ENCODE assay signal across 9 mouse cellular contexts in genomic region chr2:35928133-35928532, GRCm38 (mm10). TPM values are rescaled to one million over a fixed set of nuclear protein-coding genes. Genes with fewer than 3 reads are reported as not detected.
A peak's percentile ranks its signal among the peaks of the same experiment; 100 is the strongest.
DNase-seq lines count a peak whose midpoint lies in the region; ATAC-seq lines count a peak whose summit lies in the region.
"Had no signal": no experiment of that assay in that cellular context is flagged by ENCODE, and none has a peak within 500 bp of the region (broad histone marks: within the 10 kb centered on the region; RNA-seq: fewer than 3 reads in every experiment).

No protein-coding gene starts in this region.

- WGBS in midbrain, embryonic 11.5 days = 78% methylated on average over 6 of the region's 6 CpGs
- 79% methylated on average over 6 of the region's 6 CpGs for WGBS in midbrain, embryonic 16.5 days

- H3K9me3 ChIP-seq in midbrain, embryonic 11.5 days (ENCODE audit: control insufficient read depth, low read length) = no peaks in the 10 kb centered on the region
- H3K9me3 ChIP-seq in midbrain, embryonic 16.5 days (replicated peaks; ENCODE audit: control insufficient read depth, low read length, poor library complexity, severe bottlenecking) = no peaks in the 10 kb centered on the region

- H3K27me3 ChIP-seq in midbrain, embryonic 11.5 days (ENCODE audit: control insufficient read depth, insufficient read depth, low read length) = no peaks in the 10 kb centered on the region
- no peaks in the 10 kb centered on the region for H3K27me3 ChIP-seq in midbrain, embryonic 16.5 days (ENCODE audit: control insufficient read depth, insufficient read depth, low read depth, low read length)

- no peaks in the 10 kb centered on the region for H3K4me1 ChIP-seq in midbrain, embryonic 11.5 days (ENCODE audit: control insufficient read depth, insufficient read depth, low read length)
- H3K4me1 ChIP-seq in midbrain, embryonic 16.5 days (ENCODE audit: control insufficient read depth, insufficient read depth, low read length) = no peaks in the 10 kb centered on the region

- no peak overlapping the region for H3K4me2 ChIP-seq in midbrain, embryonic 11.5 days
- no peak overlapping the region for H3K4me2 ChIP-seq in midbrain, embryonic 16.5 days (ENCODE audit: low read length)

- no peak overlapping the region for H3K9ac ChIP-seq in midbrain, embryonic 11.5 days (ENCODE audit: low read length)
- H3K9ac ChIP-seq in midbrain, embryonic 16.5 days (ENCODE audit: low read depth, low read length) = no peak overlapping the region

- DNase-seq in midbrain, embryonic 11.5 days (ENCODE audit: low spot score, missing footprints) = peak; percentile 37
- peak; percentile 38 for DNase-seq in heart, adult 8-10 months (ENCODE audit: low spot score)
- peak; percentile 26 to 36 for DNase-seq in layer of hippocampus, postnatal 14 days (ENCODE audit: low spot score in 2 of 2)
- peak; percentile 82 for DNase-seq in skeletal muscle tissue, adult 2 months (ENCODE audit: low read depth, low spot score)
- no peak for DNase-seq in spleen, postnatal 36 days (ENCODE audit: low spot score in 2 of 2)
- no peak for DNase-seq in adrenal gland, adult 2 months

- H3K36me3 ChIP-seq in midbrain, embryonic 11.5 days (ENCODE audit: control insufficient read depth, insufficient read depth, low read length) = no peaks in the 10 kb centered on the region
- H3K36me3 ChIP-seq in midbrain, embryonic 16.5 days (ENCODE audit: control insufficient read depth, insufficient read depth, low read length) = no peaks in the 10 kb centered on the region

- no peak overlapping the region for H3K27ac ChIP-seq in midbrain, embryonic 11.5 days (ENCODE audit: low read depth, low read length)
- H3K27ac ChIP-seq in midbrain, embryonic 16.5 days (ENCODE audit: low read length) = no peak overlapping the region

- ATAC-seq in midbrain, embryonic 11.5 days (ENCODE audit: low FRiP score) = no peak
- ATAC-seq in midbrain, embryonic 16.5 days = no peak
- no peak for ATAC-seq in megakaryocyte, adult 5-6 weeks (ENCODE audit: poor library complexity, severe bottlenecking)

- H3K4me3 ChIP-seq in midbrain, embryonic 11.5 days (ENCODE audit: low read depth, low read length) = no peak overlapping the region
- H3K4me3 ChIP-seq in midbrain, embryonic 16.5 days (ENCODE audit: low read depth, low read length) = no peak overlapping the region

RNA-seq across cellular contexts. Expression of gene Ttll11, which starts 51.6 kb away (rescaled TPM):
- 1.9 and 3.0 TPM in 2 replicates for polyA plus RNA-seq in midbrain, embryonic 11.5 days (2014; fragmentation: Nextera tagmentation; extraction: Ambion mirVana)
- polyA plus RNA-seq in midbrain, embryonic 16.5 days (2015; fragmentation: Nextera tagmentation; extraction: Ambion mirVana) = 4.3 and 4.9 TPM in 2 replicates
- total RNA-seq in heart, adult 8-10 months (2022) = 1 to 10 TPM; 1.5 to 2.7 (median 1.8) TPM
- total RNA-seq in layer of hippocampus, postnatal 14 days (2021) = 10 to 100 TPM; 22.5 to 23.7 TPM
- total RNA-seq in adrenal gland, adult 2 months (2021) = 1 to 10 TPM; 2.1 to 6.1 TPM
- polyA plus RNA-seq in adrenal gland, adult 2 months (2012; rRNA removed) = 3.9 and 4.0 TPM in 2 replicates
- not detected in 2 replicates for total RNA-seq in megakaryocyte, adult 5-6 weeks (2015)
- total RNA-seq in megakaryocyte, adult 5-6 weeks (2017) = 0.48 TPM in 1 of 2 replicates, not detected in the other
- total RNA-seq: hematopoietic stem cell, adult 5-6 weeks had no signal

Comparison
In these comparisons a context has a peak if more than half of its experiments do, and no peak if none do; other contexts are left out.
1. DNase-seq: peak in midbrain, embryonic 11.5 days (single experiment), heart, adult 8-10 months (single experiment), layer of hippocampus, postnatal 14 days (2 of 2) and skeletal muscle tissue, adult 2 months (single experiment); none in spleen, postnatal 36 days (0 of 2) and adrenal gland, adult 2 months (single experiment).